Mouse (Mus musculus): Measurements from ENCODE around the gene Rpl39.

DNA sequence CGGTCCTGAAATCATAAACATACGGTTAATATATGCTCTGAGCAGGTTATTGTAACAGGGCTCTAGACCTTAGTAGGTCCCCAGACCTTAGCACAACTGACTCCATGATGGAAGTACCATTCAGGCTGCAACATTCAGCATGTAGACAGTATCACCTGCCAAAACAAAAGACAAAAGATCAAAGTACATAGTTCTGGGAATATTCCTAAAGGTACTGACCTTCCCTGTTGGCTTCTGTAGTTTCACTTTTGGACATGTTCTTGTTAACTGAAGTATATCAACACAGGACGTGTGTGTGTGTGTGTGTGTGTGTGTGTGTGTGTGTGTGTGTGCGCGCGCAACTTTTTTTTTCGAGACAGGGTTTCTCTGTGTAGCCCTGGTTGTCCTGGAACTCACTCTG, 40.3 kb upstream of the Rpl39 start:
- no peak for TF ChIP-seq CTCF (conservative IDR thresholded peaks at IDR 0.05; ENCODE audit: low read length)
- TF ChIP-seq POU5F1 (IDR thresholded peaks at IDR 0.05; ENCODE audit: borderline replicate concordance, low read length) = no peak
